Mouse (Mus musculus): Measurements from ENCODE around the gene Prss50. TPM values are rescaled to one million over a fixed set of nuclear protein-coding genes. Genes with fewer than 3 reads are reported as not detected.
A peak's percentile ranks its signal among the peaks of the same experiment; 100 is the strongest.
"Not testable (repeated sequence)": the region's sequence is repeated elsewhere in the genome, so short reads cannot be mapped to it uniquely, and the experiment has no call there.

Prss50 gene
- 0.15 and 0.20 TPM in 2 replicates for polyA plus RNA-seq (2015; fragmentation: Nextera tagmentation; extraction: Ambion mirVana)

GRCm38 (mm10) chr9:110857781-110858472 lies at the start of gene Prss50:
TSS of gene Prss50 (plus strand) at chr9:110857967.
- H3K27me3 ChIP-seq, result peaks cover 10% of the 10 kb centered on the region; the same call in 1 of the 2 replicates
- peaks cover 6% of the 10 kb centered on the region for H3K4me1 ChIP-seq
- H3K27ac ChIP-seq (replicated peaks), result no peak within 1 kb of the TSS
- H3K4me3 ChIP-seq, result peak within 1 kb of the TSS; percentile 28
- H3K9ac ChIP-seq (replicated peaks), result no peak within 1 kb of the TSS
- H3K9me3 ChIP-seq, result no peaks in the 10 kb centered on the region
- ATAC-seq (replicated peaks), result no peak
- peak within 1 kb of the TSS; percentile 44 for H3K4me2 ChIP-seq (replicated peaks)
- no peaks in the 10 kb centered on the region for H3K36me3 ChIP-seq
- WGBS, result 9% methylated on average over 48 of the region's 50 CpGs

GRCm38 (mm10) chr9:110810051-110810450 lies 47.7 kb upstream of the Prss50 start:
- Histone ChIP-seq H3K4me3 (no peak overlapping the region), H3K4me1 (no peaks in the 10 kb centered on the region), H3K36me3 (no peaks in the 10 kb centered on the region), H3K27ac (replicated peaks) (no peak overlapping the region), H3K4me2 (replicated peaks) (no peak overlapping the region), H3K27me3 (no peaks in the 10 kb centered on the region), H3K9me3 (no peaks in the 10 kb centered on the region), H3K9ac (replicated peaks) (no peak overlapping the region)
- no peak for ATAC-seq (replicated peaks)
- WGBS, result 81% methylated on average over 4 of the region's 4 CpGs

- Histone ChIP-seq H3K9ac (replicated peaks) (no peak within 1 kb of the TSS), H3K4me2 (replicated peaks) (no peak within 1 kb of the TSS), H3K27ac (replicated peaks) (no peak within 1 kb of the TSS), H3K27me3 (no peaks in the 10 kb centered on the region), H3K36me3 (no peaks in the 10 kb centered on the region), H3K9me3 (no peaks in the 10 kb centered on the region), H3K4me1 (no peaks in the 10 kb centered on the region), H3K4me3 (no peak within 1 kb of the TSS)
- 71% methylated on average over 18 of the region's 18 CpGs for WGBS
- ATAC-seq (replicated peaks), result no peak
Measured at GRCm38 (mm10) chr9:110813789-110814188, 44.0 kb upstream of the Prss50 start, which contains the start of gene Prss44. TSS of gene Prss44 (plus strand) at chr9:110813994.

GRCm38 (mm10) chr9:110820546-110820945 lies 37.2 kb upstream of the Prss50 start:
- not testable (repeated sequence) for H3K27me3 ChIP-seq; H3K4me1 ChIP-seq; H3K4me2 ChIP-seq (replicated peaks); H3K9me3 ChIP-seq; H3K27ac ChIP-seq (replicated peaks); ATAC-seq (replicated peaks); H3K9ac ChIP-seq (replicated peaks); H3K4me3 ChIP-seq; H3K36me3 ChIP-seq

- 0 out of 2 replicates have a peak, but pooled peaks cover 4% of the 10 kb centered on the region for H3K4me1 ChIP-seq
- no peaks in the 10 kb centered on the region for H3K9me3 ChIP-seq
- H3K4me2 ChIP-seq (replicated peaks), result no peak overlapping the region
- no peak overlapping the region for H3K27ac ChIP-seq (replicated peaks)
- no peak overlapping the region for H3K9ac ChIP-seq (replicated peaks)
- WGBS, result 86% methylated on average over 7 of the region's 7 CpGs
- H3K4me3 ChIP-seq, result no peak overlapping the region
- ATAC-seq (replicated peaks), result no peak
- H3K27me3 ChIP-seq, result no peaks in the 10 kb centered on the region
- H3K36me3 ChIP-seq, result no peaks in the 10 kb centered on the region
Measured at GRCm38 (mm10) chr9:110821436-110821835, 36.3 kb upstream of the Prss50 start.

GRCm38 (mm10) chr9:110825426-110825825 lies 32.3 kb upstream of the Prss50 start:
- Histone ChIP-seq H3K4me3 (no peak overlapping the region), H3K9me3 (no peaks in the 10 kb centered on the region), H3K9ac (replicated peaks) (no peak overlapping the region), H3K4me1 (0 out of 2 replicates have a peak, but pooled peaks cover 4% of the 10 kb centered on the region), H3K36me3 (no peaks in the 10 kb centered on the region), H3K27me3 (no peaks in the 10 kb centered on the region), H3K4me2 (replicated peaks) (no peak overlapping the region), H3K27ac (replicated peaks) (no peak overlapping the region)
- 75% methylated on average over 4 of the region's 4 CpGs for WGBS
- ATAC-seq (replicated peaks), result no peak

GRCm38 (mm10) chr9:110825832-110826231 lies 31.9 kb upstream of the Prss50 start:
- Histone ChIP-seq H3K4me1 (0 out of 2 replicates have a peak, but pooled peaks cover 4% of the 10 kb centered on the region), H3K27ac (replicated peaks) (no peak overlapping the region), H3K4me3 (no peak overlapping the region), H3K9me3 (no peaks in the 10 kb centered on the region), H3K9ac (replicated peaks) (no peak overlapping the region), H3K4me2 (replicated peaks) (no peak overlapping the region), H3K36me3 (no peaks in the 10 kb centered on the region), H3K27me3 (no peaks in the 10 kb centered on the region)
- 82% methylated on average over 7 of the region's 7 CpGs for whole genome bisulfite sequencing
- ATAC-seq (replicated peaks), result no peak

- 0 out of 2 replicates have a peak, but pooled peaks cover 4% of the 10 kb centered on the region for H3K4me1 ChIP-seq
- 98% methylated on average over 3 of the region's 3 CpGs for WGBS
- H3K36me3 ChIP-seq, result no peaks in the 10 kb centered on the region
- H3K27ac ChIP-seq (replicated peaks), result no peak within 1 kb of the TSS
- no peak for ATAC-seq (replicated peaks)
- H3K9ac ChIP-seq (replicated peaks), result no peak within 1 kb of the TSS
- no peak within 1 kb of the TSS for H3K4me3 ChIP-seq
- H3K9me3 ChIP-seq, result no peaks in the 10 kb centered on the region
- H3K27me3 ChIP-seq, result no peaks in the 10 kb centered on the region
- no peak within 1 kb of the TSS for H3K4me2 ChIP-seq (replicated peaks)
Measured at GRCm38 (mm10) chr9:110826390-110826789, 31.4 kb upstream of the Prss50 start, which contains the start of gene Prss43. TSS of gene Prss43 (plus strand) at chr9:110826690.

- Histone ChIP-seq H3K4me2 (replicated peaks) (no peak overlapping the region), H3K4me3 (no peak overlapping the region), H3K27ac (replicated peaks) (no peak overlapping the region), H3K9me3 (no peaks in the 10 kb centered on the region), H3K4me1 (no peaks in the 10 kb centered on the region), H3K27me3 (no peaks in the 10 kb centered on the region), H3K36me3 (no peaks in the 10 kb centered on the region), H3K9ac (replicated peaks) (no peak overlapping the region)
- no peak for ATAC-seq (replicated peaks)
- WGBS, result 79% methylated on average over 5 of the region's 5 CpGs
Measured at GRCm38 (mm10) chr9:110833021-110833420, 24.7 kb upstream of the Prss50 start.

- H3K9me3 ChIP-seq, result no peaks in the 10 kb centered on the region
- ATAC-seq (replicated peaks), result no peak
Measured at GRCm38 (mm10) chr9:110834411-110834810, 23.4 kb upstream of the Prss50 start, which contains the start of gene Prss45. TSS of gene Prss45 (plus strand) at chr9:110834588.

GRCm38 (mm10) chr9:110834961-110835360 lies 22.8 kb upstream of the Prss50 start:
- WGBS, result 37% methylated on average over 10 of the region's 10 CpGs
- no peak for ATAC-seq (replicated peaks)
- Histone ChIP-seq H3K4me1 (no peaks in the 10 kb centered on the region), H3K36me3 (no peaks in the 10 kb centered on the region), H3K27me3 (no peaks in the 10 kb centered on the region), H3K9ac (replicated peaks) (no peak overlapping the region), H3K27ac (replicated peaks) (no peak overlapping the region), H3K9me3 (no peaks in the 10 kb centered on the region), H3K4me2 (replicated peaks) (no peak overlapping the region), H3K4me3 (no peak overlapping the region)

More at GRCm38 (mm10) chr9:110834411-110834810, 23.4 kb upstream of the Prss50 start, which contains the start of gene Prss45:
- Histone ChIP-seq H3K27me3 (no peaks in the 10 kb centered on the region), H3K4me1 (no peaks in the 10 kb centered on the region), H3K9ac (replicated peaks) (no peak within 1 kb of the TSS), H3K4me3 (no peak within 1 kb of the TSS), H3K27ac (replicated peaks) (no peak within 1 kb of the TSS), H3K4me2 (replicated peaks) (no peak within 1 kb of the TSS), H3K36me3 (no peaks in the 10 kb centered on the region)
- 76% methylated on average over 19 of the region's 19 CpGs for WGBS

GRCm38 (mm10) chr9:110836112-110836511 lies 21.7 kb upstream of the Prss50 start:
- Histone ChIP-seq H3K9ac (replicated peaks) (no peak overlapping the region), H3K9me3 (no peaks in the 10 kb centered on the region), H3K27me3 (no peaks in the 10 kb centered on the region), H3K4me3 (no peak overlapping the region), H3K4me1 (no peaks in the 10 kb centered on the region), H3K27ac (replicated peaks) (no peak overlapping the region), H3K36me3 (no peaks in the 10 kb centered on the region), H3K4me2 (replicated peaks) (no peak overlapping the region)
- 63% methylated on average over 2 of the region's 2 CpGs for WGBS
- no peak for ATAC-seq (replicated peaks)

Measured in forebrain, embryonic 15.5 days (tissue).